In genomic region chr2:127754113-127754512, GRCm38 (mm10) we compare ENCODE assay signal across 21 mouse cellular contexts. TPM values are rescaled to one million over a fixed set of nuclear protein-coding genes. Genes with fewer than 3 reads are reported as not detected.
A peak's percentile ranks its signal among the peaks of the same experiment; 100 is the strongest.
DNase-seq lines count a peak whose midpoint lies in the region; ATAC-seq and TF ChIP-seq lines count a peak whose summit lies in the region.
"Had no signal": no experiment of that assay in that cellular context is flagged by ENCODE, and none has a peak within 500 bp of the region (broad histone marks: within the 10 kb centered on the region; RNA-seq: fewer than 3 reads in every experiment).

No protein-coding gene starts in this region.

- no peaks in the 10 kb centered on the region for H3K4me1 ChIP-seq in forebrain, embryonic 14.5 days (ENCODE audit: control insufficient read depth, insufficient read depth, low read length)
- no peaks in the 10 kb centered on the region; the same call in 1 of the 2 replicates for H3K4me1 ChIP-seq in forebrain, embryonic 12.5 days
- H3K4me1 ChIP-seq in forebrain, postnatal 0 days (ENCODE audit: insufficient read depth), result 0 out of 2 replicates have a peak, but pooled peaks cover 5% of the 10 kb centered on the region
- H3K4me1 ChIP-seq in forebrain, embryonic 11.5 days (replicated peaks; ENCODE audit: control insufficient read depth, insufficient read depth, low read length), result no peaks in the 10 kb centered on the region
- H3K4me1 ChIP-seq: hindbrain, embryonic 10.5 days; intestine, embryonic 15.5 days had no signal

- H3K27me3 ChIP-seq in forebrain, embryonic 14.5 days (replicated peaks; ENCODE audit: control insufficient read depth, insufficient read depth, low read length), result no peaks in the 10 kb centered on the region
- H3K27me3 ChIP-seq in forebrain, embryonic 12.5 days, result no peaks in the 10 kb centered on the region
- H3K27me3 ChIP-seq in forebrain, postnatal 0 days (ENCODE audit: insufficient read depth, low read length), result no peaks in the 10 kb centered on the region
- H3K27me3 ChIP-seq in forebrain, embryonic 11.5 days (ENCODE audit: control insufficient read depth, insufficient read depth, low read length), result no peaks in the 10 kb centered on the region
- H3K27me3 ChIP-seq: hindbrain, embryonic 13.5 days; intestine, embryonic 15.5 days had no signal

- no peak for TF ChIP-seq POLR2A in brain, embryonic 14.5 days (IDR thresholded peaks at IDR 0.05; ENCODE audit: borderline replicate concordance, extremely low read depth, insufficient read depth, insufficient read length, poor library complexity, severe bottlenecking)

- H3K9me3 ChIP-seq in forebrain, embryonic 14.5 days (replicated peaks; ENCODE audit: control insufficient read depth, low read length), result no peaks in the 10 kb centered on the region
- H3K9me3 ChIP-seq in forebrain, embryonic 12.5 days, result no peaks in the 10 kb centered on the region
- no peaks in the 10 kb centered on the region for H3K9me3 ChIP-seq in forebrain, postnatal 0 days (ENCODE audit: low read length)
- H3K9me3 ChIP-seq in forebrain, embryonic 11.5 days (ENCODE audit: control insufficient read depth, low read length), result no peaks in the 10 kb centered on the region
- H3K9me3 ChIP-seq: hindbrain, embryonic 10.5 days; hindbrain, embryonic 13.5 days; intestine, embryonic 15.5 days had no signal

- no peak overlapping the region for H3K4me2 ChIP-seq in forebrain, embryonic 14.5 days (ENCODE audit: low read length)
- no peak overlapping the region for H3K4me2 ChIP-seq in forebrain, embryonic 12.5 days
- H3K4me2 ChIP-seq in forebrain, postnatal 0 days (ENCODE audit: low read depth), result no peak overlapping the region
- H3K4me2 ChIP-seq in forebrain, embryonic 11.5 days (ENCODE audit: low read depth, low read length, severe bottlenecking), result no peak overlapping the region
- H3K4me2 ChIP-seq: heart, embryonic 11.5 days; hindbrain, embryonic 13.5 days; intestine, embryonic 15.5 days had no signal

- ATAC-seq in forebrain, embryonic 14.5 days, result peak; percentile 48; the same call in 1 of the 2 replicates
- no peak for ATAC-seq in forebrain, embryonic 12.5 days (ENCODE audit: low FRiP score)
- ATAC-seq in forebrain, postnatal 0 days, result peak; percentile 64
- no peak for ATAC-seq in forebrain, embryonic 11.5 days (replicated peaks; ENCODE audit: low FRiP score)
- ATAC-seq: activated CD4-positive, CD25-positive, alpha-beta regulatory T cell, adult 4 months; hindbrain, embryonic 16.5 days; intestine, embryonic 15.5 days had no signal

- no peak overlapping the region for H3K4me3 ChIP-seq in forebrain, embryonic 14.5 days (ENCODE audit: low read depth, low read length)
- no peak overlapping the region for H3K4me3 ChIP-seq in forebrain, embryonic 12.5 days (replicated peaks)
- no peak overlapping the region for H3K4me3 ChIP-seq in forebrain, postnatal 0 days (ENCODE audit: low read depth, low read length)
- H3K4me3 ChIP-seq in forebrain, embryonic 11.5 days (ENCODE audit: low read depth, low read length), result no peak overlapping the region
- H3K4me3 ChIP-seq in layer of hippocampus, adult 2 months, result no peak overlapping the region
- H3K4me3 ChIP-seq: hindbrain, embryonic 10.5 days; hindbrain, embryonic 13.5 days; intestine, embryonic 15.5 days had no signal

- no peak for TF ChIP-seq CTCF in forebrain, postnatal 0 days (IDR thresholded peaks at IDR 0.05; ENCODE audit: low read depth)
- TF ChIP-seq CTCF in layer of hippocampus, adult 2 months (conservative IDR thresholded peaks at IDR 0.05), result no peak
- no peak for TF ChIP-seq CTCF in brain, embryonic 14.5 days (IDR thresholded peaks at IDR 0.05; ENCODE audit: borderline replicate concordance, extremely low read depth, insufficient read depth, insufficient read length)

- H3K27ac ChIP-seq in forebrain, embryonic 14.5 days (ENCODE audit: low read depth, low read length), result no peak overlapping the region
- H3K27ac ChIP-seq in forebrain, embryonic 12.5 days, result no peak overlapping the region
- H3K27ac ChIP-seq in forebrain, postnatal 0 days (ENCODE audit: low read depth, low read length), result no peak overlapping the region
- no peak overlapping the region for H3K27ac ChIP-seq in forebrain, embryonic 11.5 days (ENCODE audit: low read depth, low read length)
- no peak overlapping the region for H3K27ac ChIP-seq in layer of hippocampus, adult 2 months
- H3K27ac ChIP-seq: hindbrain, embryonic 10.5 days; hindbrain, embryonic 13.5 days; intestine, embryonic 15.5 days had no signal

- no peak overlapping the region for H3K9ac ChIP-seq in forebrain, embryonic 14.5 days (ENCODE audit: low read length)
- H3K9ac ChIP-seq in forebrain, embryonic 12.5 days, result no peak overlapping the region
- no peak overlapping the region for H3K9ac ChIP-seq in forebrain, postnatal 0 days
- no peak overlapping the region for H3K9ac ChIP-seq in forebrain, embryonic 11.5 days (ENCODE audit: low read length)
- H3K9ac ChIP-seq: hindbrain, embryonic 13.5 days; intestine, embryonic 15.5 days had no signal

- 86% methylated on average over 4 of the region's 4 CpGs for WGBS in forebrain, embryonic 14.5 days
- WGBS in forebrain, embryonic 12.5 days, result 95% methylated on average over 4 of the region's 4 CpGs
- 77% methylated on average over 4 of the region's 4 CpGs for WGBS in forebrain, postnatal 0 days
- 97% methylated on average over 4 of the region's 4 CpGs for WGBS in forebrain, embryonic 11.5 days

- peaks cover 2% of the 10 kb centered on the region; the same call in 1 of the 2 replicates for H3K36me3 ChIP-seq in forebrain, embryonic 14.5 days (ENCODE audit: control insufficient read depth, insufficient read depth, low read length)
- H3K36me3 ChIP-seq in forebrain, embryonic 12.5 days (replicated peaks), result peaks cover 32% of the 10 kb centered on the region
- H3K36me3 ChIP-seq in forebrain, postnatal 0 days (ENCODE audit: insufficient read depth), result peaks cover 7% of the 10 kb centered on the region; the same call in 1 of the 2 replicates
- no peaks in the 10 kb centered on the region for H3K36me3 ChIP-seq in forebrain, embryonic 11.5 days (ENCODE audit: control insufficient read depth, insufficient read depth, low read length)

- peak; percentile 33 for DNase-seq in forebrain, embryonic 14.5 days (ENCODE audit: low spot score)
- DNase-seq in forebrain, postnatal 0 days, result peak; percentile 55
- no peak for DNase-seq in forebrain, embryonic 11.5 days (ENCODE audit: low spot score)
- peak; percentile 7 to 15 for DNase-seq in layer of hippocampus, adult 2 months (ENCODE audit: low spot score in 2 of 2)
- DNase-seq in layer of hippocampus, postnatal 36 days, result no peak
- DNase-seq in brain, embryonic 14.5 days (ENCODE audit: low read depth), result peak; percentile 39
- DNase-seq: adrenal gland, adult 8-10 months; adrenal gland, postnatal 25 days; cerebellum, adult 18-20 months; cerebellum, adult 9-10 months; cerebellum, postnatal 14 days; gastrocnemius, postnatal 10 days; gastrocnemius, postnatal 36 days had no signal

RNA-seq across cellular contexts. Expression of gene Mall, which starts 24.4 kb away (rescaled TPM):
- polyA plus RNA-seq in forebrain, embryonic 14.5 days (2014; fragmentation: Nextera tagmentation; extraction: Ambion mirVana), result 0.71 and 1.0 TPM in 2 replicates
- 0.66 and 0.67 TPM in 2 replicates for polyA plus RNA-seq in forebrain, embryonic 12.5 days (2016; fragmentation: Nextera tagmentation; extraction: Ambion mirVana)
- total RNA-seq in forebrain, postnatal 0 days (2014; rRNA removed), result 0.46 and 1.3 TPM in 2 replicates
- polyA plus RNA-seq in forebrain, postnatal 0 days (2015; fragmentation: Nextera tagmentation; extraction: Ambion mirVana), result 0.34 and 0.52 TPM in 2 replicates
- polyA plus RNA-seq in forebrain, embryonic 11.5 days (2014; fragmentation: Nextera tagmentation; extraction: Ambion mirVana), result 1.1 and 1.2 TPM in 2 replicates
- under 1 TPM; 0.47 to 0.54 TPM for total RNA-seq in layer of hippocampus, adult 2 months (2021)
- total RNA-seq in layer of hippocampus, postnatal 36 days (2021), result under 1 TPM; 0.45 to 0.86 TPM
- polyA plus RNA-seq in brain, embryonic 14.5 days (2012; rRNA removed), result 1.3 and 1.6 TPM in 2 replicates
- total RNA-seq: granulocyte monocyte progenitor cell, adult 5-6 weeks had no signal
- polyA plus RNA-seq: activated CD4-positive, CD25-positive, alpha-beta regulatory T cell, adult 4 months had no signal

RNA-seq across cellular contexts. Expression of gene Nphp1, which starts 34.6 kb away (rescaled TPM):
- 13.7 and 18.2 TPM in 2 replicates for polyA plus RNA-seq in forebrain, embryonic 14.5 days (2014; fragmentation: Nextera tagmentation; extraction: Ambion mirVana)
- polyA plus RNA-seq in forebrain, embryonic 12.5 days (2016; fragmentation: Nextera tagmentation; extraction: Ambion mirVana), result 35.9 and 40.5 TPM in 2 replicates
- 12.7 and 14.7 TPM in 2 replicates for total RNA-seq in forebrain, postnatal 0 days (2014; rRNA removed)
- 17.6 and 19.9 TPM in 2 replicates for polyA plus RNA-seq in forebrain, postnatal 0 days (2015; fragmentation: Nextera tagmentation; extraction: Ambion mirVana)
- 34.1 and 36.0 TPM in 2 replicates for polyA plus RNA-seq in forebrain, embryonic 11.5 days (2014; fragmentation: Nextera tagmentation; extraction: Ambion mirVana)
- 10 to 100 TPM; 21.4 to 25.0 TPM for total RNA-seq in layer of hippocampus, adult 2 months (2021)
- 10 to 100 TPM; 18.3 to 21.0 TPM for total RNA-seq in layer of hippocampus, postnatal 36 days (2021)
- 19.0 and 19.8 TPM in 2 replicates for polyA plus RNA-seq in brain, embryonic 14.5 days (2012; rRNA removed)

RNA-seq across cellular contexts. Expression of gene Mtln, which starts 38.2 kb away (rescaled TPM):
- 34.5 and 40.5 TPM in 2 replicates for polyA plus RNA-seq in forebrain, embryonic 14.5 days (2014; fragmentation: Nextera tagmentation; extraction: Ambion mirVana)
- polyA plus RNA-seq in forebrain, embryonic 12.5 days (2016; fragmentation: Nextera tagmentation; extraction: Ambion mirVana), result 30.8 and 31.5 TPM in 2 replicates
- total RNA-seq in forebrain, postnatal 0 days (2014; rRNA removed), result 24.3 and 36.9 TPM in 2 replicates
- 49.9 and 63.3 TPM in 2 replicates for polyA plus RNA-seq in forebrain, postnatal 0 days (2015; fragmentation: Nextera tagmentation; extraction: Ambion mirVana)
- 30.2 and 34.7 TPM in 2 replicates for polyA plus RNA-seq in forebrain, embryonic 11.5 days (2014; fragmentation: Nextera tagmentation; extraction: Ambion mirVana)
- total RNA-seq in layer of hippocampus, adult 2 months (2021), result 10 to 100 TPM; 52.6 to 55.4 TPM
- total RNA-seq in layer of hippocampus, postnatal 36 days (2021), result 10 to 100 TPM; 54.5 to 57.6 TPM
- polyA plus RNA-seq in brain, embryonic 14.5 days (2012; rRNA removed), result 36.1 and 51.9 TPM in 2 replicates

Comparison
In these comparisons a context has a peak if more than half of its experiments do, and no peak if none do; other contexts are left out.
1. ATAC-seq: peak in forebrain, embryonic 14.5 days (single experiment) and forebrain, postnatal 0 days (single experiment); none in forebrain, embryonic 12.5 days (single experiment) and forebrain, embryonic 11.5 days (single experiment).
2. DNase-seq: peak in forebrain, embryonic 14.5 days (single experiment), forebrain, postnatal 0 days (single experiment), layer of hippocampus, adult 2 months (2 of 2) and brain, embryonic 14.5 days (single experiment); none in forebrain, embryonic 11.5 days (single experiment) and layer of hippocampus, postnatal 36 days (0 of 2).